Mouse (Mus musculus) gastrocnemius, postnatal 10 days (tissue): ENCODE measurements around the gene Gm49373. TPM values are rescaled to one million over a fixed set of nuclear protein-coding genes. Genes with fewer than 3 reads are reported as not detected.

ENCODE experiments used
- DNase-seq: peaks from one replicate; pipeline ENCODE4 v3.0.0; 2021; ENCODE audit warnings: mixed read lengths
- long read RNA-seq, 2 experiments: library from polyadenylated mRNA; stranded (forward); transcript quantifications; one replicate each; pipeline ENCODE4 v2.0.0; 2021
- total RNA-seq, 2 experiments: library from RNA; stranded (reverse); gene quantifications; 2 replicates each; pipeline ENCODE4 v1.2.3; 2021

Gm49373 gene
- total RNA-seq: under 1 TPM; 0.14 to 0.32 TPM
- long read RNA-seq, experiment 1: 0 reads
- long read RNA-seq, experiment 2: 0 reads

GRCm38 (mm10) chr9:21073044-21073840, at the start of gene Gm49373, which contains the start of gene Fdx1l:
Gene Gm49373, minus strand, starts transcription at chr9:21073096.
Gene Fdx1l, minus strand, starts transcription at chr9:21073614.
- DNase-seq: peak; percentile 85

- DNase-seq: no peak
These were observed 48.6 kb upstream of the Gm49373 start for GRCm38 (mm10) chr9:21121483-21121882.

- no peak for DNase-seq
These were observed 44.2 kb upstream of the Gm49373 start for GRCm38 (mm10) chr9:21117073-21117472.

GRCm38 (mm10) chr9:21115105-21115504, 42.2 kb upstream of the Gm49373 start:
- DNase-seq: no peak

- DNase-seq: no peak
These were observed 41.3 kb upstream of the Gm49373 start for GRCm38 (mm10) chr9:21114190-21114589.

- DNase-seq: no peak
These were observed 40.9 kb upstream of the Gm49373 start for GRCm38 (mm10) chr9:21113751-21114150.

GRCm38 (mm10) chr9:21107607-21108237, 34.8 kb upstream of the Gm49373 start:
- no peak for DNase-seq

- DNase-seq: no peak
These were observed 33.1 kb upstream of the Gm49373 start for GRCm38 (mm10) chr9:21105760-21106564.

- no peak for DNase-seq
These were observed 31.9 kb upstream of the Gm49373 start for GRCm38 (mm10) chr9:21104814-21105213.

- no peak for DNase-seq
These were observed 29.2 kb upstream of the Gm49373 start for GRCm38 (mm10) chr9:21102076-21102475.

GRCm38 (mm10) chr9:21100447-21101161, 27.7 kb upstream of the Gm49373 start:
- DNase-seq: no peak

- DNase-seq: no peak
These were observed 24.9 kb upstream of the Gm49373 start for GRCm38 (mm10) chr9:21097793-21098192.

- no peak for DNase-seq
These were observed 23.1 kb upstream of the Gm49373 start for GRCm38 (mm10) chr9:21095958-21096357.

GRCm38 (mm10) chr9:21093423-21093822, 20.5 kb upstream of the Gm49373 start:
- no peak for DNase-seq

- peak; percentile 94 for DNase-seq
These were observed 18.9 kb upstream of the Gm49373 start, which contains the start of the genes Gm38431 and Raver1 for GRCm38 (mm10) chr9:21091707-21092320. Gene Gm38431, minus strand, starts transcription at chr9:21091997. Gene Raver1, minus strand, starts transcription at chr9:21092008.

- no peak for DNase-seq
These were observed 18.2 kb upstream of the Gm49373 start for GRCm38 (mm10) chr9:21090972-21091706.

- no peak for DNase-seq
These were observed 17.6 kb upstream of the Gm49373 start for GRCm38 (mm10) chr9:21090537-21090936.

- no peak for DNase-seq
These were observed 10.4 kb upstream of the Gm49373 start for GRCm38 (mm10) chr9:21083324-21083723.

GRCm38 (mm10) chr9:21081127-21081526, 8.2 kb upstream of the Gm49373 start:
- peak; percentile 23 for DNase-seq

GRCm38 (mm10) chr9:21075625-21076024, 2.7 kb upstream of the Gm49373 start:
- DNase-seq: no peak

- DNase-seq: no peak
These were observed 1.3 kb upstream of the Gm49373 start for GRCm38 (mm10) chr9:21074173-21074572.
